Mouse (Mus musculus) heart, embryonic 14.5 days (tissue): Measurements from ENCODE around the gene Fam227a. TPM values are rescaled to one million over a fixed set of nuclear protein-coding genes. Genes with fewer than 3 reads are reported as not detected.

ENCODE experiments used
- microRNA-seq: library from miRNA; unstranded; fragments of <30 nt; microRNA quantifications from one replicate; pipeline ENCODE4, GENCODE M21; 2016
- polyA plus RNA-seq: library from polyadenylated mRNA; unstranded; fragments of >200 nt; fragmentation: Nextera tagmentation; extraction: Ambion mirVana; gene quantifications from 2 replicates; pipeline ENCODE4 v1.2.1, GENCODE M21; 2014

Gene Fam227a
- polyA plus RNA-seq, 1 experiment from 2014 or later, result 2.0 TPM

Small RNAs within 50 kb of the gene (microRNA-seq; reads per million reads assigned to microRNA genes)
- not detected for gene Gm27903

Other genes starting within 250 kb of the Fam227a start
- 83.0 and 95.1 TPM in 2 replicates for gene Csnk1e, start 203.4 kb downstream of the Fam227a start, polyA plus RNA-seq
- gene Kcnj4, start 153.7 kb downstream of the Fam227a start, polyA plus RNA-seq, result 0.20 TPM in 1 of 2 replicates, not detected in the other
- gene Kdelr3, start 142.5 kb downstream of the Fam227a start, polyA plus RNA-seq, result 42.2 and 54.1 TPM in 2 replicates
- 49.1 and 57.6 TPM in 2 replicates for gene Ddx17, start 112.2 kb downstream of the Fam227a start, polyA plus RNA-seq
- 1.8 TPM in 2 replicates for gene Dmc1, start 53.8 kb downstream of the Fam227a start, polyA plus RNA-seq
- gene Cby1, start 243 bp upstream of the Fam227a start, polyA plus RNA-seq, result 47.6 and 48.7 TPM in 2 replicates
- gene Tomm22, start 11.9 kb upstream of the Fam227a start, polyA plus RNA-seq, result 233 and 237 TPM in 2 replicates
- 17.5 and 18.2 TPM in 2 replicates for gene Josd1, start 29.0 kb upstream of the Fam227a start, polyA plus RNA-seq
- gene Gtpbp1, start 31.9 kb upstream of the Fam227a start, polyA plus RNA-seq, result 25.3 and 26.2 TPM in 2 replicates
- 6.7 and 7.7 TPM in 2 replicates for gene Sun2, start 83.6 kb upstream of the Fam227a start, polyA plus RNA-seq
- 36.0 and 40.9 TPM in 2 replicates for gene Dnal4, start 118.9 kb upstream of the Fam227a start, polyA plus RNA-seq
- 0.70 and 1.3 TPM in 2 replicates for gene Nptxr, start 145.8 kb upstream of the Fam227a start, polyA plus RNA-seq
- gene Npcd, start 175.3 kb upstream of the Fam227a start, polyA plus RNA-seq, result 0.54 TPM in 1 of 2 replicates, not detected in the other
- gene Cbx6, start 175.7 kb upstream of the Fam227a start, polyA plus RNA-seq, result 23.1 and 33.0 TPM in 2 replicates
- 12.9 and 13.3 TPM in 2 replicates for gene Apobec3, start 232.7 kb upstream of the Fam227a start, polyA plus RNA-seq